Mouse (Mus musculus): ENCODE data around the gene Sdc3.

DNA sequence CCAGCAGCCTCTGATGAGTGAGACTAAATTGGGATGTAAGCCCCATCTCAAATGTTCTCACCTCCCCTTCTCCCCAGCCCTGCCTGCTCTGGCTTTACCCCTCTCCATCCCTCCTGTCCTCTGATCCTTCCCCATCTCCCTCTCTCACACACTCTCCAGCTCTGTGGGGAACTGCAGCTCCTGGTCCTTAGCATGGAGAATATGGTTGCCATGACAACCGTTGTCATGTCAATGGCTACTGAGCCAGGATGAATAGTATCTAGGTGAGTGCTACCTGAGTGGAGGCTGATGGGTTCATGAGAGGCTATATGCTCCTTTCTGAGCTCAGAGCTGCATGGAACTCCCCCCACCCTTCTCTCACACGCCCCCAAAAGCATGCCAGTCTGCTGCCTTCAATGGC, 21.6 kb downstream of the Sdc3 start:
- TF ChIP-seq POLR2A (IDR thresholded peaks at IDR 0.05; ENCODE audit: insufficient read depth, low read depth, low read length) (no peak), CTCF (IDR thresholded peaks at IDR 0.05) (no peak), EP300 (IDR thresholded peaks at IDR 0.05; ENCODE audit: insufficient read depth, low read depth, low read length) (no peak)

Data from heart, adult 2 months (tissue).